Mouse (Mus musculus): ENCODE measurements around the gene Dcaf5. TPM values are rescaled to one million over a fixed set of nuclear protein-coding genes. Genes with fewer than 3 reads are reported as not detected.

The Dcaf5 gene
- polyA plus RNA-seq, 1 experiment = not detected

DNA sequence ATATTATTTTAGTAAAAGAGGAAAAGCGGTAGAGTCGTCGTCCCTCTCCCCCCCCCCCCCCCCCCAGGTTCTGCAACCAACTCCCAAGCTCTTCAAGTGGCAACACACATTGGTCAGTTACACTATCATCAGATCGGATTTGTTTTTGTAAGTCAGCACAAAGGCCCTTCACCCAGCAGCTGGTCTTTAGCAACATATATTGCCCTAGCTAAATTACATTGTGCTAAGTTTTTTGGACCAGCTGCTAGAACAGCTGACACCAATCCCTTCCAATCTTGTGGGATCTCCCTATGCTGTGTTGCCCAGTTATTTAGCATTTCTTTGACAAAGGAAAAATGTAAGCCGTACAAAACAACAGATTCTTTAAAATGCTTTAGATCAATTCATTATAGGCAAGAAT lies 21.6 kb upstream of the Dcaf5 start:
- no peak overlapping the region for H3K27ac ChIP-seq (ENCODE audit: insufficient read depth, low read depth, low read length)
- H3K4me1 ChIP-seq (ENCODE audit: control insufficient read depth, insufficient read depth, low read length) = no peaks in the 10 kb centered on the region
- no peak overlapping the region for H3K4me3 ChIP-seq (ENCODE audit: insufficient read depth, low read depth, low read length)
- TF ChIP-seq POLR2A (IDR thresholded peaks at IDR 0.05; ENCODE audit: insufficient read depth, low read depth, low read length) = no peak
- WGBS = 52% methylated on average over 5 of the region's 5 CpGs

DNA sequence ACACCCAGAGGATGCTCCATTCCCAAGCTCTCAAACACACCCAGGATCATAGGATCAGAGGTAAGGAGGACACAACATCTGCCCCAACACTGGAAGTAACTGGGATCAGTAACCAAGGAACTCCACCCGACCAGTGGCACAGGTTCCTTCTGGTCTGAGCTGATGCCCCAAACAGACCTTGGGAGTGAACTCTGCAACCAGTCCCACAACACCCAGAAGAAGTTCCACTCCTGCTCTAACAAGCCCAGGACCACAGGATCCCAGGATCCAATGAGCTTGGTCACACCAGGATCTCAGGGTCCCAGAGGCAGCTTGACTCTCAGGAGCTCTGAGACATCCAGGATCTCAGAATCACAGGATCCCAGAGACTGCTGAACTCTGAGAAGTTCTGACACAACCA lies 17.1 kb upstream of the Dcaf5 start:
- Histone ChIP-seq H3K4me3 (ENCODE audit: insufficient read depth, low read depth, low read length) (no peak overlapping the region), H3K4me1 (ENCODE audit: control insufficient read depth, insufficient read depth, low read length) (no peaks in the 10 kb centered on the region), H3K27ac (ENCODE audit: insufficient read depth, low read depth, low read length) (no peak overlapping the region)
- WGBS = 100% methylated on average over 1 of the region's 1 CpGs
- no peak for TF ChIP-seq POLR2A (IDR thresholded peaks at IDR 0.05; ENCODE audit: insufficient read depth, low read depth, low read length)
- no peak for TF ChIP-seq CTCF (IDR thresholded peaks at IDR 0.05; ENCODE audit: insufficient read depth, low read depth, low read length)

DNA sequence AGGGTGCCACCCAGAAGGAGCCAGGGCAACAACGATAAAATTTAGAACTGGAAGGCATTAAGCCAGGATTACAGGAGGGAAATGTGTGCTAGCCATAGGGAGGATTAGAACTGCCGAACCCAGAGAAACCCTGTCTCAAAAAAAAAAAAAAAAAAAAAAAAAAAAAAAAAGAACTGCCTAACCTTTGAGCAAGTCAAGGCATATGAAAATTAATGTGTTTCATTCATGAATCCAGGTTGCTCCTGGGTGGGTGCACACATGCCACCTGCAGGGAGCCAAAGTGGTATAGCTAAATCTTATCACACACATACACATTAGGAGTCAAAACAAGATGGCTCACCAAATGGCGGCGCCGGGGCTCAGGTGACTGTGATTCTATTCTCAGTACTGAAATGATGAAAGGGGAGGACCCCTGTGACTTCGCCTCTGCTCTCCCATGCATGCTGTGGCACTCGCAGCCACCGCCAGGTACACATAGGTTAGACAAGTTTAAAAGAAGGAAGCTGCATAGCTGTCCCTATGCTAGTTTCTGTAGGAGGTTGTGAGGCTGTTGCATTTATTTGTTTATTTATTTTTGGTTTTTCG lies 8.2 kb upstream of the Dcaf5 start:
- no peak for TF ChIP-seq CTCF (IDR thresholded peaks at IDR 0.05; ENCODE audit: insufficient read depth, low read depth, low read length)
- no peak for TF ChIP-seq POLR2A (IDR thresholded peaks at IDR 0.05; ENCODE audit: insufficient read depth, low read depth, low read length)
- H3K4me3 ChIP-seq (ENCODE audit: insufficient read depth, low read depth, low read length) = no peak overlapping the region
- 84% methylated on average over 9 of the region's 9 CpGs for WGBS
- H3K27ac ChIP-seq (ENCODE audit: insufficient read depth, low read depth, low read length) = no peak overlapping the region
- H3K4me1 ChIP-seq (ENCODE audit: control insufficient read depth, insufficient read depth, low read length) = no peaks in the 10 kb centered on the region

DNA sequence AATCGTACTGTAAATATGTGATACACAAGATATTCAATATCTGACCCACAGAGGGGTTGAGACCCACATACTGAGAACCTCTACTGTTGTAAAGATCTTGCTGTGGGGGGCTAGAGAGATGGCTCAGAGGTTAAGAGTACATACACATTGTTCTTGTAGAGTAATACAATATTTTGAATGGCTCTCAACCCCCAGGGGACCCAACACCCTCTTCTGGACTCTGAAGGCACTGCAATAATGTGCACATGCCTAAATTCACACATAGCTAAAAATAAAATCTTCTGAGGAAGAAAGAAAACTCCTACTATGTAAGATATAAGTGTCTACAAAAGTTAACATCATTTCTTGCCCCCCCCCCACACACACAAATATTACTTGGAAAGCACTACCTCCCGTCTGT lies 4.6 kb upstream of the Dcaf5 start:
- H3K27ac ChIP-seq (ENCODE audit: insufficient read depth, low read depth, low read length) = no peak overlapping the region
- TF ChIP-seq CTCF (IDR thresholded peaks at IDR 0.05; ENCODE audit: insufficient read depth, low read depth, low read length) (no peak), POLR2A (IDR thresholded peaks at IDR 0.05; ENCODE audit: insufficient read depth, low read depth, low read length) (no peak)
- H3K4me3 ChIP-seq (ENCODE audit: insufficient read depth, low read depth, low read length) = no peak overlapping the region
- no peaks in the 10 kb centered on the region for H3K4me1 ChIP-seq (ENCODE audit: control insufficient read depth, insufficient read depth, low read length)
- 78% methylated on average over 2 of the region's 2 CpGs for WGBS

DNA sequence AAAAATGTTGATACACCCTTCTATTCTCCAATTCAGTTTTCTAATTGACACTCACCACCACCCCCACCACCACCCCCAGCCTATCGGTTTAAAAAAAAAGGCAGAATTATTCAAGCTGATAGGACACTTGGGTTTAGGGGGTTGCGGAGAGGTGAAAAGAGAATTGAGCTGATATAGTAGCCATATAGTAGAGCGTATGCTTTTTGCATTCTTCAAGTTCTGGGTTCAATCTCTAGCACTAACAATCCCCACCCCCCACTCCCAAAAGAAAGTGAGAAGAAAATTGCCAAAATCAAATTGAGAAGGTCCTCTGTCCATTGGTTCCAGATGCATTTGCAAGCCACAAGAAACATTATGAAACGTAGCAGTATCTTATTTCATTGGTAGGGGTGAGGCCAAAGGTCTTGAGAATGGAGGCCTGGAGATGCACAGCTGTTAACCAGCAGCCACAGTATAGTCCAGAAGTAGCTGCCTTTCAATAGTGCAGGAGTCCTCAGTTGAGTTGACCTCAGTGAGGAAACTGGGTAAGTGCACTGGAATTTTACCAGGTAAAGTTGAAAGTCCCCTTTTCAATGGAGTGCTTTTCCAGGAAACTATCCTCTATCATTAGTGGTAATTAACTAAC lies 762 bp upstream of the Dcaf5 start:
- no peak for TF ChIP-seq CTCF (IDR thresholded peaks at IDR 0.05; ENCODE audit: insufficient read depth, low read depth, low read length)
- TF ChIP-seq POLR2A (IDR thresholded peaks at IDR 0.05; ENCODE audit: insufficient read depth, low read depth, low read length) = no peak
- Histone ChIP-seq H3K27ac (ENCODE audit: insufficient read depth, low read depth, low read length) (peak overlapping the region; percentile 73), H3K4me1 (ENCODE audit: control insufficient read depth, insufficient read depth, low read length) (peaks cover 3% of the 10 kb centered on the region; the same call in 1 of the 2 replicates), H3K4me3 (ENCODE audit: insufficient read depth, low read depth, low read length) (peak overlapping the region; percentile 99)
- WGBS = 48% methylated on average over 4 of the region's 4 CpGs

DNA sequence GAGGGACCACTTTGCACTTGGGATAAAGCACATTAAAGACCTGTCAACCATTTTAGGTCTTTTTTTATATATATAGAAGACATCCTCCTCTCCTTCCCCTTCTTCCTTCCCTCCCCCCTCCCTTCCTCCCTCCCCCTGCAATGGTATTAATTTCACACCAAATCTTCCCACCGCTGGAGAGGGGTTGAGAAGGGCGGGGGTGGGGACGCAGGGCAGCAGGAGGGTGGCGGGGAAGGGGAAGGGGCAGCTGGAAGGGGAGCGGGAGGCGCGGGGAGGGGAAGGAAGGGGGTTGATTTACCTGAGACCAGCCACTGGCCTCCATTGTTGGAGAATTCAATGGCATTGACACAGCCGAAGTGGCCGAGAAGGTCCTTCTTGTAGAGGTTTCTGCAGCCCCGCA lies 514 bp downstream of the Dcaf5 start:
- TF ChIP-seq POLR2A (IDR thresholded peaks at IDR 0.05; ENCODE audit: insufficient read depth, low read depth, low read length) (no peak), CTCF (IDR thresholded peaks at IDR 0.05; ENCODE audit: insufficient read depth, low read depth, low read length) (no peak)
- Histone ChIP-seq H3K4me1 (ENCODE audit: control insufficient read depth, insufficient read depth, low read length) (peaks cover 3% of the 10 kb centered on the region; the same call in 1 of the 2 replicates), H3K27ac (ENCODE audit: insufficient read depth, low read depth, low read length) (peak overlapping the region; percentile 68; the same call in 1 of the 2 replicates), H3K4me3 (ENCODE audit: insufficient read depth, low read depth, low read length) (peak overlapping the region; percentile 99)
- WGBS = 0% methylated on average over 10 of the region's 10 CpGs

DNA sequence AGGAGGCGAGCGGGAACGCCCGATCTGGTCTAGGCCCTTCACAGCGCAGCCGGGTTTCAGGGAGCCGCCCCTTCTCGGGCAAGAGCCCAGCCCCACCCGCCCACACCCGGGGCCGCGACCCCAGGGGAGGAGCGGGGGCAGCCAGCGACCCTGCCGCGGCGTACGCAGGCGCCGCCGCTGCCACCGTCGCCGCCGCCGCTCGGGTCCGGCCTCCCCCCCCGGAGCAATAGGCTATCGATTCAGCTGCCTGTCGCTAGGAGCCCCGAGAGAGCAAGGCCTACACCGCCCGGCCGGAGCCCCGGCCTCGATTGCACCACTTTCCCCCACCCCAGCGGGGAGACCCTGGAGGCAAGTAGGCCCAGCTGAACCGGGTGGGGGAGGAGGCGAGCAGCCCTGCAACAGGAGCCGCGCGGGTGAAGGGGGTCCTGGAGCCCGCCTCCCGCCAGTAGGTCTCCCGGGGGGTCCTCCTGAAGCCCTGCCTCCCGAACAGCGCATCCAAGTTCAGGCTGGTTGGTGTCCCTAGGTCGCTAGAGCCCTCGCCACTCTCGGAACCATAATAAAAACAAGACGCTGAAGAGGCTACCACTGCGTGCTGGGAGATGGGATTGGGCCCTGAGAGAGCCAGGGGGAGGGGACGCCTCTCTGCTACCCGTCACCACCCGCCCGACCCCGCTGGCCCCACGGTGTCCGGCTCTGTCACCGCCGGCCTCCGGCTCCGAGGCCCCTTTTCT lies 1.3 kb downstream of the Dcaf5 start:
- peak overlapping the region; percentile 99 for H3K4me3 ChIP-seq (ENCODE audit: insufficient read depth, low read depth, low read length)
- H3K27ac ChIP-seq (ENCODE audit: insufficient read depth, low read depth, low read length) = peak overlapping the region; percentile 95
- no peak for TF ChIP-seq CTCF (IDR thresholded peaks at IDR 0.05; ENCODE audit: insufficient read depth, low read depth, low read length)
- TF ChIP-seq POLR2A (IDR thresholded peaks at IDR 0.05; ENCODE audit: insufficient read depth, low read depth, low read length) = no peak
- peaks cover 3% of the 10 kb centered on the region; the same call in 1 of the 2 replicates for H3K4me1 ChIP-seq (ENCODE audit: control insufficient read depth, insufficient read depth, low read length)
- WGBS = 0% methylated on average over 54 of the region's 64 CpGs

DNA sequence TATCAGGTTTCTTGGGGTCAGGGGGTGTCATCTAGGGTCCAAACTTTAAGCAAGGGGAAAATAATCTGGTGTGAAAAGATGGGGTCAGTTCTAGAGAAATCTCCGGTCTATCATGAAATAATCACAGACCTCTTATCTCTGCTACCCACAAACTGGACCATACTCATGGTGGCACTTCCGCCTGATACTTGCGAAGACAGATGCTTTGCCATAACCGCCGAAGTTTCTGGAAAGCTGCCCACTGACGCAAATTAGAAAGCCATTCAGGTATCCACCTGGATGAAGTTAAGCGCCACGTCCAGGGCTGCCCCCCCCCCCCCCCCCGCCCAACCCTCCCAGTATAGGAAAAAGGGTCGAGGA lies 1.8 kb downstream of the Dcaf5 start:
- peak overlapping the region; percentile 99 for H3K4me3 ChIP-seq (ENCODE audit: insufficient read depth, low read depth, low read length)
- WGBS = 4% methylated on average over 10 of the region's 10 CpGs
- peaks cover 3% of the 10 kb centered on the region; the same call in 1 of the 2 replicates for H3K4me1 ChIP-seq (ENCODE audit: control insufficient read depth, insufficient read depth, low read length)
- no peak for TF ChIP-seq POLR2A (IDR thresholded peaks at IDR 0.05; ENCODE audit: insufficient read depth, low read depth, low read length)
- H3K27ac ChIP-seq (ENCODE audit: insufficient read depth, low read depth, low read length) = no peak overlapping the region

DNA sequence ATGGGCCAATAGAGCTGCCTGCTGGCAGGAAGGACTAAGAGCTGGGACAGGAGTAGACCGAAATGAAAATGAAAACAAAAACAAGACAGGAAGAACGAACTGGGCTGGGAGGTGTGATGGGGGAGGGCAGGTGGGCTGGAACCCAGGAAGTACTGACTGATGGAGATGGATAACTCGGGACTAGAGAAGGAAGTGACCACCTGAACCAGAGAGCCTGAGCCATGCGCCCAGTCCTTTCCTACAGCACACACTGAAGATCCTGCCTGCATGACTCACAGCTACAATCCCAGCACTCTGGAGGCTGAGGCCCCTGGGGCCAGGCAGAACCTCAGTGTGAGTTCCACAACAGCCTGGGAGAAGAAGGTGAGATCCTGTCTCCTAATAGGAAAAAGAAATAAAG lies 3.1 kb downstream of the Dcaf5 start:
- WGBS = 54% methylated on average over 4 of the region's 4 CpGs
- Histone ChIP-seq H3K4me3 (ENCODE audit: insufficient read depth, low read depth, low read length) (no peak overlapping the region), H3K27ac (ENCODE audit: insufficient read depth, low read depth, low read length) (no peak overlapping the region), H3K4me1 (ENCODE audit: control insufficient read depth, insufficient read depth, low read length) (peaks cover 3% of the 10 kb centered on the region; the same call in 1 of the 2 replicates)
- TF ChIP-seq CTCF (IDR thresholded peaks at IDR 0.05; ENCODE audit: insufficient read depth, low read depth, low read length) (no peak), POLR2A (IDR thresholded peaks at IDR 0.05; ENCODE audit: insufficient read depth, low read depth, low read length) (no peak)

All from olfactory bulb, adult 2 months (tissue).